Comparison of ENCODE assay signal across 23 mouse cellular contexts in the genomic region with DNA sequence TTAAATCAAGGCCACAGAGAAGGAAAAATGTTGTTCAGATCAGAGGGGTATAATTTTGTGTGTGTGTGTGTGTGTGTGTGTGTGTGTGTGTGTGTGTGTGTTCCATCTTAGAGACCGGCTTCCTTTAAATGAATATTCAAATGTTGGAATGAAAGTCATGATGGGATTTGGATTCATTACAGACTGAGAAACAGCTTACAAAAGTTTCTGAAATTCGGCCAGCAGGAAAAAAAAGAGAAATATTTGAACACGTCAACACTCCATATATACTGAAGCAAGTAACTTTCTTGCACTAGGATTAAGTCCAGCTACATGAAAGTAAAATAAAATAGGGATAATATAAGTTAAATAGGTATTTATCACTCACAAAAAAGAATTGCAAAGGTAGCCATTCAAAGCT.
A peak's percentile ranks its signal among the peaks of the same experiment; 100 is the strongest.
DNase-seq lines count a peak whose midpoint lies in the region; ATAC-seq and TF ChIP-seq lines count a peak whose summit lies in the region.
"Had no signal": no experiment of that assay in that cellular context is flagged by ENCODE, and none has a peak within 500 bp of the region (broad histone marks: within the 10 kb centered on the region; RNA-seq: fewer than 3 reads in every experiment).

No protein-coding gene starts in this region.

- peak; percentile 18 for DNase-seq in forebrain, embryonic 14.5 days (ENCODE audit: low spot score)
- DNase-seq in lung, postnatal 14 days: no peak
- peak; percentile 10 for DNase-seq in midbrain, embryonic 11.5 days (ENCODE audit: low spot score, missing footprints)
- DNase-seq in midbrain, postnatal 0 days (ENCODE audit: low spot score): no peak
- no peak for DNase-seq in layer of hippocampus, adult 9-11 months
- DNase-seq: adrenal gland, adult 2 months; adrenal gland, postnatal 14 days; B cell, adult 2 months; cerebellum, adult 2 months; cerebellum, adult 9-11 months; cerebellum, postnatal 25 days; gastrocnemius, adult 2 months; gastrocnemius, postnatal 14 days had no signal

- ATAC-seq in forebrain, embryonic 14.5 days: no peak
- no peak for ATAC-seq in forebrain, embryonic 16.5 days
- ATAC-seq in lung, embryonic 15.5 days (ENCODE audit: borderline replicate concordance, extremely low read depth, low FRiP score, low TSS enrichment): no peak
- ATAC-seq in midbrain, embryonic 11.5 days (ENCODE audit: low FRiP score): no peak
- ATAC-seq in midbrain, postnatal 0 days (ENCODE audit: low FRiP score): no peak
- ATAC-seq: forebrain, embryonic 15.5 days had no signal

- WGBS in forebrain, embryonic 14.5 days: 89% methylated on average over 3 of the region's 3 CpGs
- WGBS in forebrain, embryonic 16.5 days: 64% methylated on average over 3 of the region's 3 CpGs
- 41% methylated on average over 3 of the region's 3 CpGs for WGBS in lung, embryonic 15.5 days
- WGBS in midbrain, embryonic 11.5 days: 92% methylated on average over 3 of the region's 3 CpGs
- 86% methylated on average over 3 of the region's 3 CpGs for WGBS in midbrain, postnatal 0 days

- H3K9ac ChIP-seq in forebrain, embryonic 14.5 days (ENCODE audit: low read length): no peak overlapping the region
- H3K9ac ChIP-seq in forebrain, embryonic 16.5 days (replicated peaks; ENCODE audit: low read depth, low read length): no peak overlapping the region
- H3K9ac ChIP-seq in lung, embryonic 15.5 days: no peak overlapping the region
- H3K9ac ChIP-seq in midbrain, embryonic 11.5 days (ENCODE audit: low read length): no peak overlapping the region
- H3K9ac ChIP-seq in midbrain, postnatal 0 days (replicated peaks; ENCODE audit: low read length, poor library complexity, severe bottlenecking): no peak overlapping the region
- H3K9ac ChIP-seq: embryonic facial prominence, embryonic 13.5 days; forebrain, embryonic 15.5 days; hindbrain, embryonic 12.5 days; hindbrain, embryonic 15.5 days had no signal

- no peaks in the 10 kb centered on the region for H3K9me3 ChIP-seq in forebrain, embryonic 14.5 days (replicated peaks; ENCODE audit: control insufficient read depth, low read length)
- H3K9me3 ChIP-seq in forebrain, embryonic 16.5 days (ENCODE audit: control insufficient read depth, low read length): no peaks in the 10 kb centered on the region
- H3K9me3 ChIP-seq in lung, embryonic 15.5 days: no peaks in the 10 kb centered on the region
- no peaks in the 10 kb centered on the region for H3K9me3 ChIP-seq in midbrain, embryonic 11.5 days (ENCODE audit: control insufficient read depth, low read length)
- H3K9me3 ChIP-seq in midbrain, postnatal 0 days (ENCODE audit: low read length): no peaks in the 10 kb centered on the region
- H3K9me3 ChIP-seq: embryonic facial prominence, embryonic 13.5 days; forebrain, embryonic 10.5 days; forebrain, embryonic 15.5 days; G1E; hindbrain, embryonic 12.5 days; hindbrain, embryonic 15.5 days had no signal

- no peaks in the 10 kb centered on the region for H3K36me3 ChIP-seq in forebrain, embryonic 14.5 days (ENCODE audit: control insufficient read depth, insufficient read depth, low read length)
- no peaks in the 10 kb centered on the region for H3K36me3 ChIP-seq in forebrain, embryonic 16.5 days (ENCODE audit: control insufficient read depth, insufficient read depth)
- no peaks in the 10 kb centered on the region for H3K36me3 ChIP-seq in lung, embryonic 15.5 days
- no peaks in the 10 kb centered on the region for H3K36me3 ChIP-seq in midbrain, embryonic 11.5 days (ENCODE audit: control insufficient read depth, insufficient read depth, low read length)
- H3K36me3 ChIP-seq in midbrain, postnatal 0 days (ENCODE audit: insufficient read depth, low read length): no peaks in the 10 kb centered on the region
- H3K36me3 ChIP-seq: embryonic facial prominence, embryonic 13.5 days; forebrain, embryonic 10.5 days; forebrain, embryonic 15.5 days; G1E; hindbrain, embryonic 12.5 days; hindbrain, embryonic 15.5 days had no signal

- H3K4me1 ChIP-seq in forebrain, embryonic 14.5 days (ENCODE audit: control insufficient read depth, insufficient read depth, low read length): no peaks in the 10 kb centered on the region
- H3K4me1 ChIP-seq in forebrain, embryonic 16.5 days (replicated peaks; ENCODE audit: control insufficient read depth, insufficient read depth, low read length): no peaks in the 10 kb centered on the region
- H3K4me1 ChIP-seq in lung, embryonic 15.5 days: peaks cover 19% of the 10 kb centered on the region
- H3K4me1 ChIP-seq in midbrain, embryonic 11.5 days (ENCODE audit: control insufficient read depth, insufficient read depth, low read length): no peaks in the 10 kb centered on the region
- no peaks in the 10 kb centered on the region for H3K4me1 ChIP-seq in midbrain, postnatal 0 days (ENCODE audit: insufficient read depth, low read length)
- H3K4me1 ChIP-seq: embryonic facial prominence, embryonic 13.5 days; forebrain, embryonic 10.5 days; forebrain, embryonic 15.5 days; hindbrain, embryonic 12.5 days; hindbrain, embryonic 15.5 days had no signal

- H3K27ac ChIP-seq in forebrain, embryonic 14.5 days (ENCODE audit: low read depth, low read length): no peak overlapping the region
- no peak overlapping the region for H3K27ac ChIP-seq in forebrain, embryonic 16.5 days (ENCODE audit: low read length)
- H3K27ac ChIP-seq in lung, embryonic 15.5 days: 0 out of 2 replicates have a peak overlapping the region, but pooled peaks have one; percentile 19
- no peak overlapping the region for H3K27ac ChIP-seq in midbrain, embryonic 11.5 days (ENCODE audit: low read depth, low read length)
- no peak overlapping the region for H3K27ac ChIP-seq in midbrain, postnatal 0 days (ENCODE audit: low read depth, low read length)
- H3K27ac ChIP-seq: embryonic facial prominence, embryonic 13.5 days; forebrain, embryonic 10.5 days; forebrain, embryonic 15.5 days; gastrocnemius, adult 2 months; hindbrain, embryonic 12.5 days; hindbrain, embryonic 15.5 days had no signal

- no peak overlapping the region for H3K4me3 ChIP-seq in forebrain, embryonic 14.5 days (ENCODE audit: low read depth, low read length)
- no peak overlapping the region for H3K4me3 ChIP-seq in forebrain, embryonic 16.5 days (replicated peaks; ENCODE audit: low read length)
- no peak overlapping the region for H3K4me3 ChIP-seq in lung, embryonic 15.5 days
- H3K4me3 ChIP-seq in midbrain, embryonic 11.5 days (ENCODE audit: low read depth, low read length): no peak overlapping the region
- H3K4me3 ChIP-seq in midbrain, postnatal 0 days (ENCODE audit: low read depth, low read length): no peak overlapping the region
- H3K4me3 ChIP-seq: embryonic facial prominence, embryonic 13.5 days; forebrain, embryonic 10.5 days; forebrain, embryonic 15.5 days; gastrocnemius, adult 2 months; hindbrain, embryonic 12.5 days; hindbrain, embryonic 15.5 days had no signal

- H3K27me3 ChIP-seq in forebrain, embryonic 14.5 days (replicated peaks; ENCODE audit: control insufficient read depth, insufficient read depth, low read length): no peaks in the 10 kb centered on the region
- no peaks in the 10 kb centered on the region for H3K27me3 ChIP-seq in forebrain, embryonic 16.5 days (replicated peaks; ENCODE audit: control insufficient read depth, insufficient read depth, low read length)
- no peaks in the 10 kb centered on the region for H3K27me3 ChIP-seq in lung, embryonic 15.5 days
- no peaks in the 10 kb centered on the region for H3K27me3 ChIP-seq in midbrain, embryonic 11.5 days (ENCODE audit: control insufficient read depth, insufficient read depth, low read length)
- no peaks in the 10 kb centered on the region for H3K27me3 ChIP-seq in midbrain, postnatal 0 days (ENCODE audit: insufficient read depth, low read length)
- H3K27me3 ChIP-seq: CH12.LX; embryonic facial prominence, embryonic 13.5 days; forebrain, embryonic 15.5 days; hindbrain, embryonic 12.5 days; hindbrain, embryonic 15.5 days had no signal

- H3K4me2 ChIP-seq in forebrain, embryonic 14.5 days (ENCODE audit: low read length): no peak overlapping the region
- no peak overlapping the region for H3K4me2 ChIP-seq in forebrain, embryonic 16.5 days (ENCODE audit: low read length)
- H3K4me2 ChIP-seq in lung, embryonic 15.5 days: no peak overlapping the region
- no peak overlapping the region for H3K4me2 ChIP-seq in midbrain, embryonic 11.5 days
- no peak overlapping the region for H3K4me2 ChIP-seq in midbrain, postnatal 0 days (ENCODE audit: low read depth, low read length, poor library complexity, severe bottlenecking)
- H3K4me2 ChIP-seq: embryonic facial prominence, embryonic 13.5 days; forebrain, embryonic 15.5 days; heart, embryonic 11.5 days; hindbrain, embryonic 12.5 days; hindbrain, embryonic 15.5 days had no signal

- TF ChIP-seq CTCF in midbrain, postnatal 0 days (IDR thresholded peaks at IDR 0.05): no peak

Comparison
In these comparisons a context has a peak if more than half of its experiments do, and no peak if none do; other contexts are left out.
1. DNase-seq: peak in forebrain, embryonic 14.5 days (single experiment) and midbrain, embryonic 11.5 days (single experiment); none in lung, postnatal 14 days (single experiment), midbrain, postnatal 0 days (single experiment) and layer of hippocampus, adult 9-11 months (single experiment).